Mouse (Mus musculus): ENCODE measurements around the gene Tspan31. TPM values are rescaled to one million over a fixed set of nuclear protein-coding genes. Genes with fewer than 3 reads are reported as not detected.

The Tspan31 gene
- polyA plus RNA-seq, 2 experiments: 58.3 to 124 TPM

- ATAC-seq (ENCODE audit: low FRiP score, low read depth): no peak
These were observed 30.4 kb upstream of the Tspan31 start for GRCm38 (mm10) chr10:127100414-127100813.

GRCm38 (mm10) chr10:127099868-127100267 lies 29.8 kb upstream of the Tspan31 start:
- 92% methylated on average over 15 of the region's 15 CpGs for WGBS
- Histone ChIP-seq H3K9ac (ENCODE audit: low read depth, low read length, severe bottlenecking) (no peak overlapping the region), H3K4me1 (ENCODE audit: control insufficient read depth, insufficient read depth, low read length) (no peaks in the 10 kb centered on the region), H3K4me2 (replicated peaks; ENCODE audit: low read depth, low read length, severe bottlenecking) (no peak overlapping the region), H3K36me3 (ENCODE audit: control insufficient read depth, insufficient read depth, low read length) (peaks cover 48% of the 10 kb centered on the region), H3K27ac (replicated peaks; ENCODE audit: low read depth, low read length) (no peak overlapping the region), H3K4me3 (replicated peaks; ENCODE audit: low read length) (no peak overlapping the region), H3K9me3 (ENCODE audit: control insufficient read depth, low read length) (no peaks in the 10 kb centered on the region), H3K27me3 (ENCODE audit: control insufficient read depth, insufficient read depth, low read length) (no peaks in the 10 kb centered on the region)
- no peak for TF ChIP-seq POLR2A (IDR thresholded peaks at IDR 0.05; ENCODE audit: borderline replicate concordance, extremely low read depth, insufficient read depth, insufficient read length)
- ATAC-seq (ENCODE audit: low FRiP score, low read depth) (no peak), DNase-seq (ENCODE audit: low spot score) (no peak)

More at GRCm38 (mm10) chr10:127100414-127100813, 30.4 kb upstream of the Tspan31 start:
- no peak for DNase-seq (ENCODE audit: low spot score)
- H3K27ac ChIP-seq (replicated peaks; ENCODE audit: low read depth, low read length): no peak overlapping the region
- H3K4me2 ChIP-seq (replicated peaks; ENCODE audit: low read depth, low read length, severe bottlenecking): no peak overlapping the region
- H3K4me3 ChIP-seq (replicated peaks; ENCODE audit: low read length): no peak overlapping the region
- H3K9me3 ChIP-seq (ENCODE audit: control insufficient read depth, low read length): no peaks in the 10 kb centered on the region
- no peak overlapping the region for H3K9ac ChIP-seq (ENCODE audit: low read depth, low read length, severe bottlenecking)
- TF ChIP-seq POLR2A (IDR thresholded peaks at IDR 0.05; ENCODE audit: borderline replicate concordance, extremely low read depth, insufficient read depth, insufficient read length): no peak
- no peaks in the 10 kb centered on the region for H3K4me1 ChIP-seq (ENCODE audit: control insufficient read depth, insufficient read depth, low read length)
- peaks cover 44% of the 10 kb centered on the region for H3K36me3 ChIP-seq (ENCODE audit: control insufficient read depth, insufficient read depth, low read length)
- WGBS: 86% methylated on average over 8 of the region's 8 CpGs
- H3K27me3 ChIP-seq (ENCODE audit: control insufficient read depth, insufficient read depth, low read length): no peaks in the 10 kb centered on the region

- ATAC-seq (ENCODE audit: low FRiP score, low read depth): no peak
- Histone ChIP-seq H3K4me2 (replicated peaks; ENCODE audit: low read depth, low read length, severe bottlenecking) (no peak overlapping the region), H3K36me3 (ENCODE audit: control insufficient read depth, insufficient read depth, low read length) (peaks cover 46% of the 10 kb centered on the region), H3K9ac (ENCODE audit: low read depth, low read length, severe bottlenecking) (no peak overlapping the region), H3K4me3 (replicated peaks; ENCODE audit: low read length) (no peak overlapping the region), H3K27me3 (ENCODE audit: control insufficient read depth, insufficient read depth, low read length) (no peaks in the 10 kb centered on the region), H3K27ac (replicated peaks; ENCODE audit: low read depth, low read length) (no peak overlapping the region), H3K4me1 (ENCODE audit: control insufficient read depth, insufficient read depth, low read length) (no peaks in the 10 kb centered on the region), H3K9me3 (ENCODE audit: control insufficient read depth, low read length) (no peaks in the 10 kb centered on the region)
- WGBS: 84% methylated on average over 10 of the region's 10 CpGs
- no peak for TF ChIP-seq POLR2A (IDR thresholded peaks at IDR 0.05; ENCODE audit: borderline replicate concordance, extremely low read depth, insufficient read depth, insufficient read length)
- no peak for DNase-seq (ENCODE audit: low spot score)
These were observed 29.1 kb upstream of the Tspan31 start for GRCm38 (mm10) chr10:127099191-127099590.

- ATAC-seq (ENCODE audit: low FRiP score, low read depth) (no peak), DNase-seq (ENCODE audit: low spot score) (no peak)
- WGBS: 79% methylated on average over 20 of the region's 20 CpGs
- H3K4me2 ChIP-seq (replicated peaks; ENCODE audit: low read depth, low read length, severe bottlenecking): no peak overlapping the region
- H3K27ac ChIP-seq (replicated peaks; ENCODE audit: low read depth, low read length): no peak overlapping the region
- no peaks in the 10 kb centered on the region for H3K9me3 ChIP-seq (ENCODE audit: control insufficient read depth, low read length)
- no peak overlapping the region for H3K4me3 ChIP-seq (replicated peaks; ENCODE audit: low read length)
- H3K9ac ChIP-seq (ENCODE audit: low read depth, low read length, severe bottlenecking): no peak overlapping the region
- peaks cover 44% of the 10 kb centered on the region for H3K36me3 ChIP-seq (ENCODE audit: control insufficient read depth, insufficient read depth, low read length)
- H3K4me1 ChIP-seq (ENCODE audit: control insufficient read depth, insufficient read depth, low read length): no peaks in the 10 kb centered on the region
- no peak for TF ChIP-seq POLR2A (IDR thresholded peaks at IDR 0.05; ENCODE audit: borderline replicate concordance, extremely low read depth, insufficient read depth, insufficient read length)
- no peaks in the 10 kb centered on the region for H3K27me3 ChIP-seq (ENCODE audit: control insufficient read depth, insufficient read depth, low read length)
These were observed 28.4 kb upstream of the Tspan31 start for GRCm38 (mm10) chr10:127098514-127098913.

GRCm38 (mm10) chr10:127094382-127094802 lies 24.3 kb upstream of the Tspan31 start:
- Histone ChIP-seq H3K4me2 (replicated peaks; ENCODE audit: low read depth, low read length, severe bottlenecking) (no peak overlapping the region), H3K36me3 (ENCODE audit: control insufficient read depth, insufficient read depth, low read length) (peaks cover 39% of the 10 kb centered on the region), H3K27ac (replicated peaks; ENCODE audit: low read depth, low read length) (no peak overlapping the region), H3K27me3 (ENCODE audit: control insufficient read depth, insufficient read depth, low read length) (peaks cover 41% of the 10 kb centered on the region), H3K4me3 (replicated peaks; ENCODE audit: low read length) (no peak overlapping the region), H3K9ac (ENCODE audit: low read depth, low read length, severe bottlenecking) (no peak overlapping the region), H3K9me3 (ENCODE audit: control insufficient read depth, low read length) (no peaks in the 10 kb centered on the region), H3K4me1 (ENCODE audit: control insufficient read depth, insufficient read depth, low read length) (peaks cover 7% of the 10 kb centered on the region; the same call in 1 of the 2 replicates)
- 47% methylated on average over 6 of the region's 7 CpGs for WGBS
- TF ChIP-seq POLR2A (IDR thresholded peaks at IDR 0.05; ENCODE audit: borderline replicate concordance, extremely low read depth, insufficient read depth, insufficient read length): no peak
- DNase-seq (ENCODE audit: low spot score) (no peak), ATAC-seq (ENCODE audit: low FRiP score, low read depth) (no peak)

GRCm38 (mm10) chr10:127092742-127093141 lies 22.7 kb upstream of the Tspan31 start:
- H3K36me3 ChIP-seq (ENCODE audit: control insufficient read depth, insufficient read depth, low read length): peaks cover 24% of the 10 kb centered on the region
- no peak overlapping the region for H3K4me3 ChIP-seq (replicated peaks; ENCODE audit: low read length)
- peaks cover 7% of the 10 kb centered on the region; the same call in 1 of the 2 replicates for H3K4me1 ChIP-seq (ENCODE audit: control insufficient read depth, insufficient read depth, low read length)
- no peak overlapping the region for H3K9ac ChIP-seq (ENCODE audit: low read depth, low read length, severe bottlenecking)
- H3K27me3 ChIP-seq (ENCODE audit: control insufficient read depth, insufficient read depth, low read length): peaks cover 46% of the 10 kb centered on the region
- TF ChIP-seq POLR2A (IDR thresholded peaks at IDR 0.05; ENCODE audit: borderline replicate concordance, extremely low read depth, insufficient read depth, insufficient read length): no peak
- DNase-seq (ENCODE audit: low spot score) (no peak), ATAC-seq (ENCODE audit: low FRiP score, low read depth) (no peak)
- 50% methylated on average over 4 of the region's 4 CpGs for WGBS
- no peak overlapping the region for H3K27ac ChIP-seq (replicated peaks; ENCODE audit: low read depth, low read length)
- no peak overlapping the region for H3K4me2 ChIP-seq (replicated peaks; ENCODE audit: low read depth, low read length, severe bottlenecking)
- H3K9me3 ChIP-seq (ENCODE audit: control insufficient read depth, low read length): no peaks in the 10 kb centered on the region

Measured in limb, embryonic 14.5 days (tissue).